Mouse (Mus musculus) C2C12 (cell line): ENCODE results near the gene Slc38a2.

ENCODE experiments used
- CEBPB ChIP-seq: IDR thresholded peaks from one replicate; pipeline ENCODE4 v1.6.1; 2011; ENCODE audit warnings: low read depth, mild to moderate bottlenecking, control low read depth, moderate library complexity
- CTCF ChIP-seq: IDR thresholded peaks from one replicate; pipeline ENCODE4 v1.5.1; 2011; ENCODE audit not compliant: control insufficient read depth, insufficient read depth, insufficient read length
- FOSL1 ChIP-seq: IDR thresholded peaks from one replicate; pipeline ENCODE4 v1.8.0; 2011; ENCODE audit warnings: mild to moderate bottlenecking, low read length; ENCODE audit not compliant: poor library complexity, insufficient read depth, severe bottlenecking
- MAX ChIP-seq: IDR thresholded peaks from one replicate; pipeline ENCODE4 v1.6.1; 2011; ENCODE audit warnings: mild to moderate bottlenecking, control low read depth
- MYOD1 ChIP-seq: IDR thresholded peaks from one replicate; pipeline ENCODE4 v1.6.1; 2011; ENCODE audit warnings: low read depth; ENCODE audit not compliant: control insufficient read depth, insufficient read length
- MYOG ChIP-seq: IDR thresholded peaks from one replicate; pipeline ENCODE4 v1.6.1; 2011; ENCODE audit not compliant: control insufficient read depth, insufficient read length; ENCODE audit errors: extremely low read depth
- USF1 ChIP-seq: IDR thresholded peaks from one replicate; pipeline ENCODE4 v1.6.1; 2011; ENCODE audit warnings: low read depth, mild to moderate bottlenecking, control low read depth, moderate library complexity

- TF ChIP-seq CTCF, result no peak
- TF ChIP-seq USF1, result peak; percentile 97
- TF ChIP-seq MAX, result peak; percentile 89
- TF ChIP-seq CEBPB, result no peak
- TF ChIP-seq FOSL1, result no peak
- TF ChIP-seq MYOG, result no peak
- TF ChIP-seq MYOD1, result no peak
Measured at GRCm38 (mm10) chr15:96709491-96710351, 10.2 kb upstream of the Slc38a2 start.
